ENCODE assay signal across 9 mouse cellular contexts in genomic region chr9:38953401-38954123, GRCm38 (mm10). TPM values are rescaled to one million over a fixed set of nuclear protein-coding genes. Genes with fewer than 3 reads are reported as not detected.
DNase-seq lines count a peak whose midpoint lies in the region.
"Had no signal": no experiment of that assay in that cellular context is flagged by ENCODE, and none has a peak within 500 bp of the region (broad histone marks: within the 10 kb centered on the region; RNA-seq: fewer than 3 reads in every experiment).

No protein-coding gene starts in this region.

- intact Hi-C loops in heart, postnatal 10 days (cut with DNase I): no loop called here
- intact Hi-C loops in heart, postnatal 36 days (cut with DNase I): no loop called here
- intact Hi-C loops in left cerebral cortex, postnatal 14 days (cut with DNase I): no loop called here

- DNase-seq in heart, postnatal 10 days: peak; percentile 7 to 13
- no peak for DNase-seq in heart, postnatal 36 days
- DNase-seq in 3T3-L1 (ENCODE audit: low read depth, low spot score): peak; percentile 7
- DNase-seq in MEL-GATA-1-ER (ENCODE audit: extremely low read depth, low read depth): peak; percentile 0
- peak; percentile 7 to 30 for DNase-seq in left cerebral cortex, postnatal 14 days (ENCODE audit: low spot score in 2 of 2)
- DNase-seq in thymus, postnatal 36 days: no peak
- DNase-seq in MN1 (ENCODE audit: low spot score): no peak
- DNase-seq: thymus, adult 2 months had no signal

RNA-seq across cellular contexts. Expression of gene Olfr933, which starts 18.6 kb away (rescaled TPM):
- not detected for total RNA-seq in heart, postnatal 10 days (2021)
- total RNA-seq in heart, postnatal 36 days (2021): not detected
- not detected for total RNA-seq in left cerebral cortex, postnatal 14 days (2021)
- total RNA-seq: left cerebral cortex, postnatal 10 days had no signal

RNA-seq across cellular contexts. Expression of gene Olfr930, which starts 24.0 kb away (rescaled TPM):
- total RNA-seq in heart, postnatal 10 days (2021): not detected
- not detected for total RNA-seq in heart, postnatal 36 days (2021)
- not detected for total RNA-seq in left cerebral cortex, postnatal 14 days (2021)
- total RNA-seq: left cerebral cortex, postnatal 10 days had no signal

RNA-seq across cellular contexts. Expression of gene Olfr934, which starts 34.6 kb away (rescaled TPM):
- total RNA-seq in heart, postnatal 10 days (2021): not detected
- not detected for total RNA-seq in heart, postnatal 36 days (2021)
- not detected for total RNA-seq in left cerebral cortex, postnatal 14 days (2021)
- total RNA-seq: left cerebral cortex, postnatal 10 days had no signal

RNA-seq across cellular contexts. Expression of gene Olfr935, which starts 45.9 kb away (rescaled TPM):
- not detected for total RNA-seq in heart, postnatal 10 days (2021)
- not detected for total RNA-seq in heart, postnatal 36 days (2021)
- total RNA-seq in left cerebral cortex, postnatal 14 days (2021): not detected
- total RNA-seq: left cerebral cortex, postnatal 10 days had no signal

Comparison
In these comparisons a context has a peak if more than half of its experiments do, and no peak if none do; other contexts are left out.
1. DNase-seq: peak in heart, postnatal 10 days (2 of 2), 3T3-L1 (single experiment), MEL-GATA-1-ER (single experiment) and left cerebral cortex, postnatal 14 days (2 of 2); none in heart, postnatal 36 days (0 of 2), thymus, postnatal 36 days (0 of 2) and MN1 (single experiment).